Mouse (Mus musculus): ENCODE data around the gene Tmem242. TPM values are rescaled to one million over a fixed set of nuclear protein-coding genes. Genes with fewer than 3 reads are reported as not detected.

Tmem242 gene
- total RNA-seq, 2 experiments from 2014 or later, result 145 to 151 TPM

DNA sequence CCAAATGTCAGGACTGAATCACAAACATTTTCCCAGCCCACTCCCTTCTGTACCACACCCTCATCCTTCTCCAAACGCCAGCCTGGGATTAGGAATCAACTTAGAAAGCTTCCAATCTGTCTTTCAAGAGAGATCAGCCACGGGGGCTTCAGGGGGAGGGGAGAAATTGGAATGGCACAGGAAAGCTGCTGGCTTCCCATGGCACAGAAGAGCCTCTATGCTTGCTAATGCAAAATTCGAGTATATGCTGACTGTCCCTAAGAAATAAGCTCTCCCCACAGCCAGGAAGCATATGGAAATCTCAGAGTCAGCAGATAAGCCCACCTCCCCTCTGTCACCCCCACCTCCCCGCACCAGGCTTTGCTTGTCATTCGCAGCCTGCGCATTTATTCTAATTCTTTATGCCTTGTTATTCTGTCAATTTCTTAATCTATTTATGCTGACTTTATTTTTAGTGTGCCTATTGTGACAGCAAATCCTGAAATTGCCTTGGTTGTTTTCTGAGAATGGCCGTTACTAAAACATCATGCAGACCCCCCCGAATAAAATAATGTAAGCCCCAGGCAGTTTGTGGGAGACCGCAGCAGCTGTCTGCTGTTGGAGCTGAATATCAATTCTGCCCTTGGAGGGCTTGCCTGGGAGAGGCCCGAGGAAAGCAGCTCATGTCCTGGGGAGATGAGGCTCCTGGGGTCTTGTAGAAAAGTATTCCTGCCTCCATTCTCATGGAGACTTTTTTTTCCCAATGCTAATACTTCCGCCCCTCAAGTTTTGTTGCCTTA is 62.7 kb downstream of the Tmem242 start:
- DNase-seq, result no peak

DNA sequence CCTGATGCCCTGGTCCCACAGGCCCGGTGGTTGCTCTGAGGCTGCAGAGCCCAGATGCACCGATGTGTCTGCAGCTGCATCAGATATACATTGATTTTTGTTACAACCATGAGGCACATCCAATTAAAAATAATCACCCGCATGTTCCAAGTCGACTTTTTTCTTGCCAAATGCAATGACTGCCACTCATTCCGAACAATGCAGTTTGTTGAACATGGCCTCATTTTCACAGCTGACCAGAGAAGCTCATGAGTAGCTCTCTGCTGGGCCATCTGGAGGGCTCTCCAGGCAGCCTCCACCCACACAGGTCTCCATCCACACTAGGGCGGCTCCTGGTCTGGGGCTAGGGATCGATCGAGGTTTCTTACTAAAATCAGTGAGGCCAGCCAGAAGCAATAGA is 67.1 kb downstream of the Tmem242 start:
- DNase-seq, result no peak

DNA sequence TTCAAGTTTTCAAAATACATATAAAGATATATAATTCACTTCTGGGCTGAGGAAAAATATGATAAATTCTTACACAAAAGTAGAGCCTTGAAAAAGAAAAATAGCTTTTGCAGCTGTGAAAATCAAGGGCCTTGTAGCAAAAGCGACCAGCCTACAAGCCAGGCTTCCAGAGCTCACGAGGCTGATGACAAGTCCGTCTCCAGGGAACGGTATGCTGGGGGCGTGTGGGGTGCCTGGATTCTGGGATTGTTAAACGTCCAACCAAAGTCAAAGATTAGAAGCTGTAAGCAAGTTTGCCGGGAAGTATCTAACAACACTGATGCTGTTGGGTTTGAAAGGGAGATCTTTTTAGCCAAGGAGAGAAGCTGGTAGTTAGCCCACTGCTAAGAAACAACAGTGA is 68.5 kb downstream of the Tmem242 start:
- no peak for DNase-seq

DNA sequence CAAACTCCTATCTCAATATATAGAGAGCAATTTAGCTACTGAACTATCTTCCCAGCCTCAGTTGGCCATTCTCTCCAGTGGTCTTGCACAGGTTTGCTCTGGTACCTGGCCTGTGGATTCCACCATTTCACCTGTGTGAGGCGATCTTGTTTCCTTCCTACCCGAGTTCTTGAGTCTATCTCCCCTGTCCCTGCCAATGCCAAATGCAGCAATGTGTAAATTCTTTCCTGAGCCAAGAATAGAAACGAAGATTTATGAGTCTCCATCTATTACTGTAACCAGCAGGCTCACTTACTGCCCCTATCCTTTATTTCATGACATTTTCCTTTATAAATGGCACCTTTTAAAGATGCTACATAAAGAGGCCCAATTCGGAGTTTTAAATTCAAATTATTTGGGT is 69.0 kb downstream of the Tmem242 start:
- no peak for DNase-seq

DNA sequence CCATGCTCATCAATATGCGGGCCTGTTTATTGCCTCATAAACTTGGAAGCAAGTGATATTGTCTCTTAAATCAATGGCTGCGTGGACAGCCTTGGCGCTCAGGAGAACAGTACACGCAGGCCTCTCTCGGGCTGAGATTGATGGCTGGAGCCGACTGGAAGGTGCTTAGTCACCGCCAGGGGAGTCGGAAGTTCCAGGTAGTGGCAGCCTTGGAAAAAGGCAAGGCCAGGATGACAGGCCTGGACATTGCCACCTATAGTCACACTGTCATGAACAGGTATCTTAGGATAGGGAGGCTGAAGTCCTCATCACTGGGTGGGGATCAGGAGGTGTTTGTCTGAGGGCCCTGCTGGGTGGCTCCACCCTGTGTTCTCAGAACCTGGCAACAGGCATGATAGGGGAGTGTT is 74.1 kb downstream of the Tmem242 start:
- DNase-seq, result no peak

Small RNAs within 50 kb of the gene (microRNA-seq; reads per million reads assigned to microRNA genes)
- not detected for gene Gm22475

Other genes with a start within 250 kb of the Tmem242 start
- 1 to 10 TPM in 1 of 2 experiments, under 1 TPM in 1; 0.90 to 1.9 TPM for gene Ldhal6b, start 21.5 kb downstream of the Tmem242 start, total RNA-seq (2021)
- gene Zdhhc14, start 52.3 kb upstream of the Tmem242 start, total RNA-seq (2021), result 1 to 10 TPM; 6.4 to 8.3 TPM